Mouse (Mus musculus) natural killer cell, adult 2 months (primary cell): Measurements from ENCODE around the gene Birc3.
"Not testable (repeated sequence)": the region's sequence is repeated elsewhere in the genome, so short reads cannot be mapped to it uniquely, and the experiment has no call there.

Experiments used
- DNase-seq, 2 experiments: peaks; one replicate each; pipeline ENCODE4 v3.0.0; 2022; ENCODE audit warnings: low spot score in 2 of 2

The Birc3 gene

GRCm38 (mm10) chr9:7872775-7873439 lies at the start of gene Birc3:
TSS of gene Birc3 (minus strand) at chr9:7873186.
- peak; percentile 99 for DNase-seq

- DNase-seq: no peak
Measured at GRCm38 (mm10) chr9:7914925-7915324, 41.9 kb upstream of the Birc3 start.

GRCm38 (mm10) chr9:7914487-7914886 lies 41.5 kb upstream of the Birc3 start:
- DNase-seq: peak; percentile 3 to 6

GRCm38 (mm10) chr9:7913953-7914352 lies 41.0 kb upstream of the Birc3 start:
- DNase-seq: no peak

- no peak for DNase-seq
Measured at GRCm38 (mm10) chr9:7907351-7907985, 34.5 kb upstream of the Birc3 start.

GRCm38 (mm10) chr9:7906564-7906963 lies 33.6 kb upstream of the Birc3 start:
- no peak for DNase-seq

GRCm38 (mm10) chr9:7903825-7904224 lies 30.8 kb upstream of the Birc3 start:
- no peak for DNase-seq

GRCm38 (mm10) chr9:7903262-7903661 lies 30.3 kb upstream of the Birc3 start:
- no peak for DNase-seq

- no peak for DNase-seq
Measured at GRCm38 (mm10) chr9:7902311-7902710, 29.3 kb upstream of the Birc3 start.

- DNase-seq: no peak
Measured at GRCm38 (mm10) chr9:7900965-7901364, 28.0 kb upstream of the Birc3 start.

- peak; percentile 70 to 81 for DNase-seq
Measured at GRCm38 (mm10) chr9:7897502-7897901, 24.5 kb upstream of the Birc3 start.

- DNase-seq: not testable (repeated sequence)
Measured at GRCm38 (mm10) chr9:7891796-7892195, 18.8 kb upstream of the Birc3 start.

GRCm38 (mm10) chr9:7891177-7891576 lies 18.2 kb upstream of the Birc3 start:
- no peak for DNase-seq

- DNase-seq: no peak
Measured at GRCm38 (mm10) chr9:7884346-7884745, 11.4 kb upstream of the Birc3 start.

- no peak for DNase-seq
Measured at GRCm38 (mm10) chr9:7882304-7882865, 9.4 kb upstream of the Birc3 start.

- peak; percentile 45 to 46 for DNase-seq
Measured at GRCm38 (mm10) chr9:7873511-7874211, 675 bp upstream of the Birc3 start.

GRCm38 (mm10) chr9:7872044-7872774 lies 777 bp downstream of the Birc3 start:
- DNase-seq: no peak

GRCm38 (mm10) chr9:7871316-7872043 lies 1.5 kb downstream of the Birc3 start:
- DNase-seq: peak; percentile 23 to 27

- peak; percentile 48 to 59 for DNase-seq
Measured at GRCm38 (mm10) chr9:7870556-7871315, 2.2 kb downstream of the Birc3 start.

GRCm38 (mm10) chr9:7868838-7869491 lies 4.0 kb downstream of the Birc3 start:
- DNase-seq: peak; percentile 18 to 45
